Mouse (Mus musculus) limb, embryonic 15.5 days (tissue): ENCODE measurements around the gene Wdr66. TPM values are rescaled to one million over a fixed set of nuclear protein-coding genes. Genes with fewer than 3 reads are reported as not detected.
A peak's percentile ranks its signal among the peaks of the same experiment; 100 is the strongest.
"Not testable (repeated sequence)": the region's sequence is repeated elsewhere in the genome, so short reads cannot be mapped to it uniquely, and the experiment has no call there.

Experiments
- ATAC-seq: fragments of 200-750 bp; cut with Nextera tagmentation; 2 replicates; pipeline ENCODE4 v1.8.0; 2017; ENCODE audit warnings: low read depth, moderate TSS enrichment; ENCODE audit not compliant: insufficient number of reproducible peaks, low FRiP score, low TSS enrichment
- H3K27ac ChIP-seq: fragments of 300-500 bp; sonication (generic); 2 replicates; pipeline ENCODE4 v1.5.1; 2015; ENCODE audit warnings: moderate library complexity, mild to moderate bottlenecking, inconsistent platforms
- H3K27me3 ChIP-seq: fragments of 300-500 bp; sonication (generic); 2 replicates; pipeline ENCODE4 v1.6.1; 2015; ENCODE audit warnings: inconsistent platforms
- H3K36me3 ChIP-seq: fragments of 300-500 bp; sonication (generic); 2 replicates; pipeline ENCODE4 v1.6.1; 2015; ENCODE audit warnings: inconsistent platforms
- H3K4me1 ChIP-seq: fragments of 300-500 bp; sonication (generic); 2 replicates; pipeline ENCODE4 v1.6.1; 2015; ENCODE audit warnings: inconsistent platforms
- H3K4me2 ChIP-seq: fragments of 300-500 bp; sonication (generic); 2 replicates; pipeline ENCODE4 v1.6.1; 2015; ENCODE audit warnings: mild to moderate bottlenecking, inconsistent platforms
- H3K4me3 ChIP-seq: fragments of 300-500 bp; sonication (generic); 2 replicates; pipeline ENCODE4 v1.5.1; 2015; ENCODE audit warnings: mild to moderate bottlenecking, inconsistent platforms
- H3K9ac ChIP-seq: fragments of 300-500 bp; sonication (generic); 2 replicates; pipeline ENCODE4 v1.6.1; 2015; ENCODE audit warnings: inconsistent platforms
- H3K9me3 ChIP-seq: fragments of 300-500 bp; sonication (generic); 2 replicates; pipeline ENCODE4 v1.6.1; 2016; ENCODE audit warnings: inconsistent platforms
- WGBS: fragments of 180-500 bp; shearing (Covaris S2); methylation state at CpG from one replicate; pipeline ENCODE4 v1.1.7; 2015; 5-methylcytosine and 5-hydroxymethylcytosine counted together
- polyA plus RNA-seq: library from polyadenylated mRNA; unstranded; fragments of >200 nt; fragmentation: Nextera tagmentation; extraction: Ambion mirVana; gene quantifications from 2 replicates; pipeline ENCODE4 v1.2.1, GENCODE M21; 2015

Gene Wdr66
- 0.23 and 0.87 TPM in 2 replicates for polyA plus RNA-seq

DNA sequence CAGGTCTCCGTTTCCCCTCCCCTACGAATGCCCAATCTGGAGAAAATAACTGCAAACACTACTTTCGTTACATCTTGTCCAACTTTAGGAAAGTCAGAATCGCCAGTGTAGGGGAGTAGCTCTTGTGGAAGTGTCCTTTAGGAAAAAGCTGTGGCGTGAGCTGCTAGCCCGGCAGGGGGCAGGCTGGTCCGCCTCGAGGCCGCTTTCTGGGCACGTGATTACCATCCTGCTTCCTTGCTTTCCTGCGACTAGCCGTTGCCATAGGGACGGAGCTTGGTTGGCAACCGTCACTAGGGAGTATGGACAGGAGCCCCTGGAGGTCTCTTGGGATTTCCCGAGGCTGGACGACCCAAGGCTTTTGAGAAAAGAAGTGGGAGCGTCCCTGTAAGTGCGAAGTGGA, at the start of gene Wdr66:
Gene Wdr66 (plus strand): TSS at position 269 of the 400 bp plus-strand sequence.
- H3K36me3 ChIP-seq = peaks cover 15% of the 10 kb centered on the region; the same call in 1 of the 2 replicates
- H3K27ac ChIP-seq = no peak within 1 kb of the TSS
- no peaks in the 10 kb centered on the region for H3K9me3 ChIP-seq
- H3K4me2 ChIP-seq = peak within 1 kb of the TSS; percentile 59
- WGBS = 1% methylated on average over 18 of the region's 18 CpGs
- 0 out of 2 replicates have a peak, but pooled peaks have one; percentile 40 for ATAC-seq
- no peak within 1 kb of the TSS for H3K9ac ChIP-seq
- H3K27me3 ChIP-seq = no peaks in the 10 kb centered on the region
- peak within 1 kb of the TSS; percentile 35 for H3K4me3 ChIP-seq
- H3K4me1 ChIP-seq = peaks cover 10% of the 10 kb centered on the region

DNA sequence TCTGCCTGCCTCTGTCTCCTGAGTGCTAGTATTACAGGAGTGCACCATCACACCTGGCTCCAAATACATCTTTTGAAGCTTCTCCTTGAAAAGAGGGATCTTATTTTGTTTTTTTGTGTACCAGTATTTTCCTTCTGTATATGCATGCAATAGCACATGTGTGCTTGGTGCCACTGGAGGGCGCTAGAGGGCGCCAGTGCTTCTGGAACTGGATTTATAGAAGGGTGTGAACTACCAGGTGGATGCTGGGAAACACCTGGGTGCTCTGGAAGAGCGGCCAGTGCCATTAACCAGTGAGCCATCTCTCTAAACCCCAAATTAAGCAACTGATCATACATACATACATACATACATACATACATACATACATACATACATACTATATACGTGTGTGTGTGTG, 49.1 kb upstream of the Wdr66 start:
- 49% methylated on average over 4 of the region's 4 CpGs for WGBS
- H3K4me3 ChIP-seq, H3K4me1 ChIP-seq, H3K27me3 ChIP-seq, H3K4me2 ChIP-seq, H3K27ac ChIP-seq, H3K36me3 ChIP-seq, H3K9ac ChIP-seq, H3K9me3 ChIP-seq, ATAC-seq: not testable (repeated sequence)

DNA sequence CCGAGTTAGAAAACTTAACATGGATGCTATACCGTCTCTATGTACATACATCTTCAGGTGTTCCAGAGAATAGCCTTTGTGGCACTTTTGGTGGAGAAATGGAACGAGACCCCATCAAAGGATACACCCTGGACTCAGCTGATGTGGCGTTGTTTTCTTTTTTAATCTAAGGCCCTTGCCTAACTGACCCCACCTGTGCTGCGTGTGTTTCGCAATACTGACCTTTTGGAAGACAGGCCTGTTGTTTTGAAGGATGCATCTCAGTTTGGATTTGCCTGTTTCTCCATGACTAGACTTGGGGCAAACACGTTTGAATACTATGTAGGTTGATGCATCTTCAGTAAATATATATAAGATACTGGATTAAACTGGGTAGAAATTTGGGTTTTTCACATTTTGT, 48.3 kb upstream of the Wdr66 start:
- not testable (repeated sequence) for H3K9ac ChIP-seq, H3K27me3 ChIP-seq, H3K4me1 ChIP-seq, H3K4me2 ChIP-seq, H3K27ac ChIP-seq, H3K4me3 ChIP-seq, ATAC-seq, H3K9me3 ChIP-seq, H3K36me3 ChIP-seq
- 88% methylated on average over 7 of the region's 7 CpGs for WGBS

DNA sequence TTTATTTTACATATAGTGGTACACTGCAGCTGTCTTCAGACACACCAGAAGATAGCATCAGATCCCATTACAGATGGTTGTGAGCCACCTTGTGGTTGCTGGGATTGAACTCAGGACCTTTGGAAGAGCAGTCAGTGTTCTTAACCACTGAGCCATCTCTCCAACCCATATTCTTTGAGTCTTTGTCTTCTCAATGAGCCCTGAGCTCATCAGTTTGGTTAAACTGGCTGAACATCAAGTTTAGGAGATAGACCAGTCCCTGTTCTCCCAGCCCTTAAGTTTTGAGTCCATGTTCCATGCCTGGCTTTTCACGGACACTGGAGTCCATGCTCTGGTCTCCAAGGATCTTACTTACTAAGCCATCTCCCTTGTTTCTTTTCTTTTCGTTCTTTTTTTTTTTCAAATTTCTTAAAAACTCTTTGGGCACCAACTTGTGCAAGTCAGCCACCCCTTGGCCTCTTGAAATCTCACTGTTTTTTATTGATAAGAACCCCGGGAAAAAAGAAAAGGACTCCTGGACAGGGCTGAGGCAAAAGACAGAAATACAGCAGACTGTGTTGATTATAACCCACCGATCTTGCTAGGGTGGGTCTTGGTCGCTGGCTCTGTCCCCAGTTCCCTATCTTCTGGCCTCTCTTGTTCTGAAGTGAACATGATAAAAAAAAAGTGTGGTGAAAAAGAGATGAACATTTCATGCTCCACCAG, 29.4 kb upstream of the Wdr66 start:
- H3K4me3 ChIP-seq, H3K9me3 ChIP-seq, H3K27ac ChIP-seq, H3K9ac ChIP-seq, H3K36me3 ChIP-seq, H3K4me1 ChIP-seq, ATAC-seq, H3K27me3 ChIP-seq, H3K4me2 ChIP-seq: not testable (repeated sequence)
- 82% methylated on average over 5 of the region's 5 CpGs for WGBS

DNA sequence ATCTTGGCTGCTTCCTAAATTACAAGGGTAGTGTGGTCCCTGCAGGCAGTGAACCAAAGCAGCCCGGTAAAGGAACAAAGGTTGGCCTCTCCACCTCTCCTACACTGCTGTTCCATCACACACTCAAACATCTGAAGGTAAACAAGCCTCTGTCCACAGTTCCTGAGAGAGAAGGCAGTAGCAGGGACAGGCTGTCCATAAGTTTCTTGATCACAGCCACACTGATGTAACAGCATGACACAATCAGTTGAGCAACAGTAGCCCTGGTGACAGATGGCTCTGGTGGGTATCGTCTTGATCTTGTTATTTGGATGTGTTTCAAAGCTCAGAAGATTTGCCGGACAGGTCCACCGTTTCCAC, 28.9 kb upstream of the Wdr66 start:
- Histone ChIP-seq H3K9ac (no peak overlapping the region), H3K4me1 (no peaks in the 10 kb centered on the region), H3K4me2 (no peak overlapping the region), H3K27ac (no peak overlapping the region), H3K36me3 (no peaks in the 10 kb centered on the region), H3K9me3 (0 out of 2 replicates have a peak, but pooled peaks cover 3% of the 10 kb centered on the region), H3K4me3 (no peak overlapping the region), H3K27me3 (no peaks in the 10 kb centered on the region)
- 77% methylated on average over 4 of the region's 4 CpGs for WGBS
- ATAC-seq = no peak

DNA sequence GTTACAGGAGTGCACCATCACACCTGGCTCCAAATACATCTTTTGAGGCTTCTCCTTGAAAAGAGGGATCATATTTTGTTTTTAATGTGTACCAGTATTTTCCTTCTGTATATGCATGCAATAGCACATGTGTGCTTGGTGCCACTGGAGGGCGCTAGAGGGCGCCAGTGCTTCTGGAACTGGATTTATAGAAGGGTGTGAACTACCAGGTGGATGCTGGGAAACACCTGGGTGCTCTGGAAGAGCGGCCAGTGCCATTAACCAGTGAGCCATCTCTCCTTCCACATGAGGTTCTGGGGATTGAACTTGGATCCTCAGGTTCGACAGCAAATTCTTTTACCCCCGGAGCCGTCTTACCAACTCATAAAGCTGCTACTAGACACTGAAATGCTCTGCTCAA, 28.0 kb upstream of the Wdr66 start:
- H3K9ac ChIP-seq, H3K36me3 ChIP-seq, H3K27me3 ChIP-seq, H3K4me2 ChIP-seq, H3K9me3 ChIP-seq, H3K27ac ChIP-seq, H3K4me3 ChIP-seq, H3K4me1 ChIP-seq, ATAC-seq: not testable (repeated sequence)
- WGBS = 54% methylated on average over 6 of the region's 6 CpGs

DNA sequence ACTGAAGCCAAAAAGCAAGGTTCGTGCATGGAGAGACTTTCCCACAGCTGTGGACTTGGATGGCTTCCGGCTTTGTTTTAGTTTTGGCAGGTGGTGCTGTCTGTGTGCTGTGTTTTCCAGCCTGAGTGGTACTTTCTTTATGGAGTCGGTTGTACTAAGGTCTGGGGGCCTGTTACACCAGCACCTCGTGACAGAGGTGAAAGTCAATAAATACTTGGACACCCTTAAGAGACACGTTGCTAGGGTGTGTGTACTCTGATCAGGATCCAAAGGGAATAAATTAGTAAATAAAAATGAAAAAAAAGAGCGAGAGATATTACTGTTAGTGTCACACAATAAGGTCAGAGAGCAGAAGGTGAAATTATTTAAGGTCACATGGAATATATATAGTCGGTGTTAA, 25.1 kb upstream of the Wdr66 start:
- no peak overlapping the region for H3K27ac ChIP-seq
- no peak overlapping the region for H3K4me2 ChIP-seq
- peaks cover 5% of the 10 kb centered on the region; the same call in 1 of the 2 replicates for H3K36me3 ChIP-seq
- H3K4me1 ChIP-seq = peaks cover 6% of the 10 kb centered on the region
- no peaks in the 10 kb centered on the region for H3K27me3 ChIP-seq
- no peaks in the 10 kb centered on the region for H3K9me3 ChIP-seq
- ATAC-seq = no peak
- no peak overlapping the region for H3K9ac ChIP-seq
- 88% methylated on average over 7 of the region's 7 CpGs for WGBS
- H3K4me3 ChIP-seq = no peak overlapping the region

DNA sequence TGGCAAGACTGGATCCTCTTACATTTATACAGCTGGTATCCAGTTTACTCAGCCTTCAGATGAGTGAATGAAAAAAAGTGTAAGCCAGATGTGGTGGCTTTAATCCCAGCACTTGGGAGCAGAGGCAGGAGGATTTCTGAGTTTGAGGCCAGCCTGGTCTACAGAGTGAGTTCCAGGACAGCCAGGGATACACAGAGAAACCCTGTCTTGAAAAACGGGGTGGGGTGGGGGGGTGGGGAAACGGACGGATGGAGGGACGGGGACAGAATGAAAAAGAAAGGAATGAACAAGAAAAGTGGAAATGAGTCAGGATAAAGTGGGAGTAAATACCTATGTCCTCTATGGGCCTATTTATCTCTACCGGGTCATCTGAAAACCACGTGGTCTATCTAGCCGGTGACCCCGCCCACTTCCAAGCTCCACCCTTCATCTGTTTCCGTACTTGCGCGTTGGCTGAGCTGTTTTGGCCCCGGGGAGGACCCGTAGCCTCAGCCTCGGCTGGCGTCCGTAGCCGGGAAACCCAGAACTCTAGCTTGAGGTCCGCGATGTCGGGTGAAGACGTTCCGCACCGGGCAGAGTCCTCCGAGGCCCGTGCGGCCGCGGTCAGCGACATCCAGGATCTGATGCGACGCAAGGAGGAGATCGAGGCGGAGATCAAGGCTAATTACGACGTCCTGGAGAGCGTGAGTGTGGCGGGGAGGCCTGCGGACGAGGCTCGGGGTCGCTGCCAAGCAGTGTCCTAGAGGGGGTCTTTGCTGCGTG, 24.0 kb upstream of the Wdr66 start:
- Histone ChIP-seq H3K4me2 (peak overlapping the region; percentile 71), H3K4me1 (peaks cover 6% of the 10 kb centered on the region), H3K9me3 (no peaks in the 10 kb centered on the region), H3K9ac (peak overlapping the region; percentile 85), H3K36me3 (peaks cover 5% of the 10 kb centered on the region; the same call in 1 of the 2 replicates), H3K4me3 (peak overlapping the region; percentile 86), H3K27ac (no peak overlapping the region; the same call in 1 of the 2 replicates), H3K27me3 (no peaks in the 10 kb centered on the region)
- WGBS = 3% methylated on average over 42 of the region's 42 CpGs
- ATAC-seq = peak; percentile 82

DNA sequence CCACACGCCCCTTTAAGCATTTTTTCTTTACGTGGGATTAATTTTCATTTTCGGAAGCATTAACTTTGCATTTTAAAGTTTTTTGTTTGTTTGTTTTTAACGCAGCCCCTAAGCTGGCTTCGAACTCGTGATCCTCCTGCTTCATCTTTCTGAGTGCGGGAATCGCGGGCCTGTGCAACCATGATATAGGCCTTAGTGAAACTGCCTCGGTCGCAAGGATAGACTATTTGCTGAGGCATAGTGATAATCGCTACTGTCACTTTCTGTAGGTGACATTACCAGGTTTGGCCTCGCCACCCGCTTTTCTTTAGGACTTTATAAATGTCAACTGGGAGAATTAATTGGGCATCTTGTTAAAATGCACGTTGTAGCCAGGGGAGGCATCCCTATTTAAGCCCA, 23.4 kb upstream of the Wdr66 start:
- H3K9ac ChIP-seq = peak overlapping the region; percentile 85
- peaks cover 6% of the 10 kb centered on the region for H3K4me1 ChIP-seq
- H3K4me2 ChIP-seq = peak overlapping the region; percentile 71
- H3K4me3 ChIP-seq = peak overlapping the region; percentile 86
- no peaks in the 10 kb centered on the region for H3K9me3 ChIP-seq
- ATAC-seq = no peak
- H3K27me3 ChIP-seq = no peaks in the 10 kb centered on the region
- peaks cover 5% of the 10 kb centered on the region; the same call in 1 of the 2 replicates for H3K36me3 ChIP-seq
- 6% methylated on average over 15 of the region's 15 CpGs for WGBS
- H3K27ac ChIP-seq = no peak overlapping the region

DNA sequence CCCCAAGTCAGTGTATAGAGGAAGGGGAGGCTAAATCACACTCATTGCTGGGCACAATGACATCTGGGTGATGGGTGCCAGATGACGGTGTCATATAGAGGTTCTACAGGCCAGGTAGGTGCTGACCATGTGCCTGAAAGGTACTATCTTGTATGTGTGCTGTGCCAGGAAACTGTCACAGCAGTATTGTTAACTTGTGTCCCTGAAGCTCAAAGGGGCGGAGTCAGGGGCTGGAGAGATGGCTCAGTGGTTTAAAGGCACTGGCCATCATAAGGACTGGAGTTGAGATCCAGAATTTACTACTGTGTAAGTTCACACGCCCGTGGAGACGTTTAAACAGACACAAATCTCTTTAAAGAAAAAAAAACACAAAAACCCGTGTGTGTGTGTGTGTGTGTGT, 22.6 kb upstream of the Wdr66 start:
- Histone ChIP-seq H3K4me2 (peak overlapping the region; percentile 71; the same call in 1 of the 2 replicates), H3K4me1 (peaks cover 6% of the 10 kb centered on the region), H3K27me3 (no peaks in the 10 kb centered on the region), H3K36me3 (peaks cover 5% of the 10 kb centered on the region; the same call in 1 of the 2 replicates), H3K4me3 (peak overlapping the region; percentile 86; the same call in 1 of the 2 replicates), H3K9me3 (no peaks in the 10 kb centered on the region), H3K27ac (no peak overlapping the region), H3K9ac (no peak overlapping the region)
- ATAC-seq = no peak
- 92% methylated on average over 6 of the region's 6 CpGs for WGBS

DNA sequence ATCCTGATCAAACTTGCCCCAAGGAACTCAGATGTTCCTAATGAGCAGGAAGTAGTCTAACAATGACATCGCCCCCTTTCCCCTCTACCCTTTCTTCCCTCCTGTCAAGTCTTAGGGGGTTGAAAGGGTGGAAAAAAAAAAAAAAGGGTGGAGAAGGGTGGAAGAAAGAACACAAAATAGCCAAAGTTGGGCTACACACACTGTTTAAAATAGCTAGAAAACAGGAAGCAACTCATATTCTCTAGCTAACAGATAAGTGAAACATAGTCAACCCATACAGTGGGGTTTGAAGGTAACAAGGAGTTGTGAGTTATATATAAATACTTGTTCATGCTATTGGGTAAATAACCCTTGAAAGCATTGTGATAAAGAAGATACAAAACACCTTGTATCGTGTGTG, 19.7 kb upstream of the Wdr66 start:
- Histone ChIP-seq H3K27me3 (no peaks in the 10 kb centered on the region), H3K4me2 (no peak overlapping the region), H3K4me3 (no peak overlapping the region), H3K4me1 (peaks cover 9% of the 10 kb centered on the region), H3K9me3 (no peaks in the 10 kb centered on the region), H3K9ac (no peak overlapping the region), H3K27ac (no peak overlapping the region), H3K36me3 (peaks cover 25% of the 10 kb centered on the region)
- no peak for ATAC-seq
- WGBS = 92% methylated on average over 2 of the region's 2 CpGs

DNA sequence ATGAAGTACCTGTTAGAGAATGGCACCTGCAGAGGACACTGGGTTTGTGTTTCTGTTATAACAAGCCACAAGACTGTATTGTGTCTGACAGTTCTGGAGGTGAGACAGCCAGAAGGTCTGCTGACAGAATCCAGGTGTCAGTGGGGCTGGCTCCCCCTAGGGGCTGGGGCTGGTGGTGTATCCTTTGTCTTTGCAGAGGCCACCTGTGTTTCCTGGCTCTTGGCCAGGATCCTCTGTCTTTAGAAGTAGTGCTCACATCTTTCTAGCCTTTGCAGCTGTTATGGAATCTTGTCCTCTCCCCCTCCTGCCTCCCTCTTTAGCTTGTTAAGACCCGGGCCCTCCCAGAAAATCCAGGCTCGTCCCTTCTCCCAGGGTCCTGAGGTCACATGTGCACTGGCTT, 16.2 kb upstream of the Wdr66 start:
- H3K27ac ChIP-seq = no peak overlapping the region
- no peaks in the 10 kb centered on the region for H3K27me3 ChIP-seq
- H3K9ac ChIP-seq = no peak overlapping the region
- peaks cover 3% of the 10 kb centered on the region; the same call in 1 of the 2 replicates for H3K4me1 ChIP-seq
- 36% methylated on average over 2 of the region's 2 CpGs for WGBS
- no peaks in the 10 kb centered on the region for H3K9me3 ChIP-seq
- H3K4me2 ChIP-seq = no peak overlapping the region
- H3K36me3 ChIP-seq = peaks cover 51% of the 10 kb centered on the region
- no peak overlapping the region for H3K4me3 ChIP-seq
- no peak for ATAC-seq
